Mouse (Mus musculus): ENCODE measurements at regions not wholly inside any gene's neighbourhood (a gene's known extent, or its start where the extent isn't known, plus 50 kb on each side); places are given as distances from the start of the nearest gene placed in this dataset.
A peak's percentile ranks its signal among the peaks of the same experiment; 100 is the strongest.

DNA sequence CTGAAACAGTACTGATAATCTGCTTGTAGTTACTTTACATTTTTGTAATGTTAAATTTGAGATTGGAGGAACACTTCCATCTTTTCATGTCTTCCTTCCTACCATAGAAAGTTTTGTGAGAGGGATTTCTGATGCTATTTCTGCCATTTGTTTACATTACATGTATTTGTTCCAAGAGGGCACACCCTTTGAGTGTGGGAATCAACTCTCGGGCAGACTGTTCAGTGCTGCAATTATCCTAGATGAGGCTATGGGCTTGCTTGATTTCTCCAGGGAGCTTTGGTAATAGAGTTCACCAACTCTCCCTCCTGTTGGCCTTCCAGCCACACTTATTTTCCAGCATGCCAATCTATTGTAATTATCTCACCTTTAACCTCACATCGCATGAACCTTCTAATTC is 52.4 kb downstream of the Gm13691 start:
- H3K4me3 ChIP-seq (replicated peaks), result no peak overlapping the region
- no peaks in the 10 kb centered on the region for H3K9me3 ChIP-seq (replicated peaks)
- ATAC-seq (ENCODE audit: low read depth), result no peak
- WGBS (ENCODE audit: insufficient replicate concordance), result 65% methylated on average over 2 of the region's 2 CpGs
- H3K9ac ChIP-seq, result no peak overlapping the region
- no peaks in the 10 kb centered on the region for H3K36me3 ChIP-seq
- H3K27me3 ChIP-seq, result no peaks in the 10 kb centered on the region
- no peak overlapping the region for H3K27ac ChIP-seq
- DNase-seq, result no peak
- H3K4me2 ChIP-seq, result no peak overlapping the region
- H3K4me1 ChIP-seq (replicated peaks), result no peaks in the 10 kb centered on the region

DNA sequence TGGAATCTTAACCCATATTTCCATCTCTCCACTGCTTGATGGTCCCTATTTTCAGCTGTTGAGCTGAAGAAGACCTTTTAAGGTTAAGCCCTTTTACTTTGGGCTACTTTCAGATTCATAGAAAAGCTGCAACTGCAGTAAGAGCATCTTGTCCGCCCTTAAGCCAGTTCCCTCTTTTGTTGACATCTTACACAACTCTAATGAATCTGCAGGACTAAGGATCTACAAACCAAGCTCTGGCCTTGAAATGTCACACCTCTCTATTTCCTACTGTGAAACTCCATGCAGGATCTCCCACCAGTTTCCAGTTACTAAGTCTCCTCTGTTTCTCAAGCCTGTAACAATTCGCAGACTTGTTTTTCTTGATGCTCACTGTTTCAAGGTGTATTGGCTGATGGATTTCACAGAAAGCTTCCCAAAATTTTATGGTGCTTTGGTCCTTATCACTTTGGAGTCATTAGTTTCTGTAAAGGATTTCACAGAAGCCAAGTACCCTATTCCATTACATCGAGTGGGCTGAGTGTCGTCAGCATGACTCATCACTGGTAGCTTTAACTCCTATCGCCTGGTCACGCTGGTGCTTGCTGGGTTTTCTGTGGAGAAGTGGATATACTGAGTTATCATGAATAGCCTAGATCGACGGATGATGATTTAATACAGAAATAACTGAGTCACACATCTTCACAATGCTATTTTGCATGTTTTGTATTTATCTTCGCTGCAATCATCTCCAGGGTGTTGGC is 58.2 kb downstream of the Gm13691 start:
- H3K9me3 ChIP-seq (replicated peaks), result no peaks in the 10 kb centered on the region
- H3K36me3 ChIP-seq, result no peaks in the 10 kb centered on the region
- H3K4me2 ChIP-seq, result no peak overlapping the region
- H3K4me1 ChIP-seq (replicated peaks), result peaks cover 35% of the 10 kb centered on the region
- DNase-seq (peak; percentile 15), ATAC-seq (ENCODE audit: low read depth) (no peak)
- H3K27ac ChIP-seq, result peak overlapping the region; percentile 70
- H3K4me3 ChIP-seq (replicated peaks), result no peak overlapping the region
- 62% methylated on average over 9 of the region's 9 CpGs for WGBS (ENCODE audit: insufficient replicate concordance)
- H3K9ac ChIP-seq, result no peak overlapping the region
- no peaks in the 10 kb centered on the region for H3K27me3 ChIP-seq

DNA sequence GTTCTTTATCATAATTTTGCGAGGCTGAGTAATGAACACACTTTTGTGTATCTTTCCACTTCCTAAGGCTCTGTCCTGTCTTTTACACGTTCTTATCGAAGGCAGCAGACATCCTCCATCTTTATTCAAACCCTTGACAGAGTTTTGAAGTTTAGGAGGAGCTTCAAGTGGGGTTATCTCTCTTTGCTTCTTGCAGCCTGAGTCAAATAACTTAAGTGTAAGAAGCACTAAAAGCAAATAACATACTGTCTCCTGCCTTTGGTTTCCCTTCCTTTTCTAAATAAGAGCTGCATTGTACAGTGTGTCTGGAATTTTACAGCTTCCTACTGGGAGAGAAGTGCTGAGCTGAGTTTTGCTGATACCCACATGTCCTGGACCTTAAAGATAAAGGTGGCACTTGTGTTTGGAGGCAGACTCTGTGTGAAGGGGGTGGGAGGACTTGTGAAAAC is 61.6 kb downstream of the Gm13691 start:
- no peak overlapping the region for H3K4me3 ChIP-seq (replicated peaks)
- peak overlapping the region; percentile 51; the same call in 1 of the 2 replicates for H3K9ac ChIP-seq
- 8% methylated on average over 3 of the region's 3 CpGs for WGBS (ENCODE audit: insufficient replicate concordance)
- peaks cover 35% of the 10 kb centered on the region for H3K4me1 ChIP-seq (replicated peaks)
- H3K27me3 ChIP-seq, result no peaks in the 10 kb centered on the region
- no peaks in the 10 kb centered on the region for H3K36me3 ChIP-seq
- H3K27ac ChIP-seq, result peak overlapping the region; percentile 97
- H3K4me2 ChIP-seq, result peak overlapping the region; percentile 40
- peak; percentile 99 for ATAC-seq (ENCODE audit: low read depth)
- no peaks in the 10 kb centered on the region for H3K9me3 ChIP-seq (replicated peaks)
- peak; percentile 74 for DNase-seq

DNA sequence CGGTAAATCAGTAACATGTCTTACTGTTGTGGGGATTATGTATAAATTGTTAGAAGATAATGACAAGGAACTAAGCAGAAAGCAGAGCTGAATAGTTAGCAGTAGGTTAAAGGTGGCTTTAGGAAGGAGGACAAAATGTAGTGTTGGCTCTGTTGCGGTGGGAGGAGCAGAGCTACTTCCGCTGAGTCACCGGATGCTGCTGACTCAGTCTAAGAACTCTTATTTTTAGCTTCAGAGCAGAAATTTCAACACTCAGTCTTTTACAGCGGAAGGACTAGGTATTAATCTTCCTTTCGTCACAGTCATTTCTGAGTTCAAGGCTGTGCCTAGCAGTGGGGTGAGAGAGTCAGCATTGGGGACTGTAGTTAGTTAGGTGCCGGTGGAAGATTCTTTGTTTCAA is 68.9 kb downstream of the Gm13691 start:
- Histone ChIP-seq H3K27ac (peak overlapping the region; percentile 91), H3K4me2 (peak overlapping the region; percentile 45), H3K4me3 (replicated peaks) (0 out of 2 replicates have a peak overlapping the region, but pooled peaks have one; percentile 16), H3K9ac (no peak overlapping the region), H3K9me3 (replicated peaks) (no peaks in the 10 kb centered on the region), H3K4me1 (replicated peaks) (peaks cover 15% of the 10 kb centered on the region), H3K27me3 (no peaks in the 10 kb centered on the region), H3K36me3 (no peaks in the 10 kb centered on the region)
- ATAC-seq (ENCODE audit: low read depth) (peak; percentile 94), DNase-seq (peak; percentile 54)
- WGBS (ENCODE audit: insufficient replicate concordance), result 36% methylated on average over 7 of the region's 7 CpGs

DNA sequence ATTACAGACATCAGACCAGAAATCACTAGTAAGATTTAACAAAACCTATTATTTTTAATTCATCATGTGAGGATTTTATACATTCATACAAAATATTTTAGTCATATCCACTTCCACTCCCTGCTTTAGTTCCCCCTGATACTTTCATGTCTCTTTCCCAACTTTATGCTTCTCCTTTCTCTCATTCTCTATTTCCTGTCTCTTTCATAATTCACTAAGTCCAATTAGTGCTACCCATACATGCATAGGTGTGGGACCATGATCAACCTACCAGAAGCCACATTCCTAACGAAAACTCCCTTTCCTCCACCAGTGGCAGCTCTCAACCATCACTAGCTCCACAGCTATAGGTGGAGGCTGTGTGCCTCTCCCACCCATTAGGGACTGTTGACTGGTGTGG is 70.9 kb downstream of the Gm13691 start:
- ATAC-seq (ENCODE audit: low read depth) (no peak), DNase-seq (no peak)
- H3K36me3 ChIP-seq, result no peaks in the 10 kb centered on the region
- H3K4me1 ChIP-seq (replicated peaks), result peaks cover 20% of the 10 kb centered on the region
- WGBS (ENCODE audit: insufficient replicate concordance), result 71% methylated on average over 1 of the region's 1 CpGs
- H3K4me2 ChIP-seq, result no peak overlapping the region
- H3K27ac ChIP-seq, result no peak overlapping the region
- H3K9ac ChIP-seq, result no peak overlapping the region
- H3K27me3 ChIP-seq, result no peaks in the 10 kb centered on the region
- H3K9me3 ChIP-seq (replicated peaks), result no peaks in the 10 kb centered on the region
- H3K4me3 ChIP-seq (replicated peaks), result no peak overlapping the region

DNA sequence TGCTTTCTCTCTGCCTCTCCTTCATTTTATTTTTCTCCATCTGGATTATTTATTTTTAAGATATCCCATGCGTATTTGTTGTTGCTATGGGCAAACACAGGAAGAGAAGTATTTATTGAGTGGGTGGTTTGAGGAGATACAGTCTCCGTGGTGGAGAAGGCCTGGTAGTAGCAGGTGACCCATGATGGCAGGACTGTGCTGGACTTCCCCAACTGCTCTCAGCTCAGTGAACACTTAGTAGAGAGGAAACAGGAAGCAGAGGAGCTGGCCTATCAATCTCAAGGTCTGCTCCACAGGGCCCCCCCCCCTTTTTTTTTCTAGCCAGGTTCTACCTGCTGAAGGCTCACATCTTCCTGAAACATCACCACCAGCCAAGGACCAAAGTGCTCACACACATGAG is 74.0 kb downstream of the Gm13691 start:
- no peaks in the 10 kb centered on the region for H3K27me3 ChIP-seq
- ATAC-seq (ENCODE audit: low read depth) (no peak), DNase-seq (no peak)
- no peak overlapping the region for H3K4me2 ChIP-seq
- no peaks in the 10 kb centered on the region for H3K9me3 ChIP-seq (replicated peaks)
- WGBS (ENCODE audit: insufficient replicate concordance), result 26% methylated on average over 2 of the region's 2 CpGs
- H3K36me3 ChIP-seq, result no peaks in the 10 kb centered on the region
- H3K9ac ChIP-seq, result no peak overlapping the region
- H3K4me3 ChIP-seq (replicated peaks), result no peak overlapping the region
- H3K4me1 ChIP-seq (replicated peaks), result peaks cover 14% of the 10 kb centered on the region
- H3K27ac ChIP-seq, result no peak overlapping the region

DNA sequence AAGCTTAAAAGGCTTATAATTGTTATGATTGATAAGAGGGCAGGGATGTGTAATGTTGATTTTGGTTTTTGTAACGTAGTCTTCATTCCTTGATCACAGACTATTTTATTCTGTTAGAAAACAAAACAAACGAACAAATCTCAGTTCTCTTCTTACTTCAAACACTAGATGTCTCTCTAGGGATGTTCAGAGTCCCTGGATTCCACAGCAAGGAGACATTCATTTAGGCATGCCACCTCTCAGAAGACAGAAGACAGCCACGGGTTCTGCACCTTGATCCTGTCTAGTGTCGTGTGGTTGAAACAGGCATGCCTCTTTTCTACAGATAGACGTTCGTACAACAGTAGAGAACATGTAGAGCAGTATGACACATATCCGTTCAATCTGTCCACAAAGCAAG is 74.7 kb downstream of the Gm13691 start:
- no peaks in the 10 kb centered on the region for H3K27me3 ChIP-seq
- H3K4me2 ChIP-seq, result no peak overlapping the region
- ATAC-seq (ENCODE audit: low read depth), result no peak

DNA sequence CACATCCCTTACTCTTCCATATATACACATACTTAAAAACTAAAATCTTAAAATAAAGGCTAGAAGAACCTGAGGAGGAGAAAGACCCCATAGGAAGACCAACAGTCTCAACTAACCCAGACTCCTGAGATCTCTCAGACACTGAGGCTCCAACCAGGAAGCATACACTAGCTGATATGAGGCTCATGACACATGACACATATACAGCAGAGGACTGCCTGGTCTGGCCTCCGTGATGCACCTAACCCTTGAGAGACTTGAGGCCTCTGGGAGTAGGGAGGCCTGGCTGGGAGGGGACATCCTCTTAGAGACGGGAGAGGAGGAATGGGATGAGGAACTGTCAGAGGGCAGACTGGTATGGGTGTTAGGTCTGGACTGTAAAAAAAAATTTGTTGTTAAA is 75.4 kb downstream of the Gm13691 start:
- ATAC-seq (ENCODE audit: low read depth) (peak; percentile 41), DNase-seq (no peak)
- Histone ChIP-seq H3K27ac (peak overlapping the region; percentile 30; the same call in 1 of the 2 replicates), H3K9me3 (replicated peaks) (no peaks in the 10 kb centered on the region), H3K9ac (no peak overlapping the region), H3K4me2 (no peak overlapping the region), H3K36me3 (no peaks in the 10 kb centered on the region), H3K27me3 (no peaks in the 10 kb centered on the region), H3K4me3 (replicated peaks) (no peak overlapping the region), H3K4me1 (replicated peaks) (peaks cover 8% of the 10 kb centered on the region)
- WGBS (ENCODE audit: insufficient replicate concordance), result 59% methylated on average over 2 of the region's 2 CpGs

More for the DNA sequence above, 74.7 kb downstream of the Gm13691 start:
- Histone ChIP-seq H3K4me3 (replicated peaks) (no peak overlapping the region), H3K36me3 (no peaks in the 10 kb centered on the region), H3K9me3 (replicated peaks) (no peaks in the 10 kb centered on the region), H3K27ac (no peak overlapping the region), H3K9ac (no peak overlapping the region), H3K4me1 (replicated peaks) (peaks cover 8% of the 10 kb centered on the region)
- no peak for DNase-seq
- 62% methylated on average over 7 of the region's 7 CpGs for WGBS (ENCODE audit: insufficient replicate concordance)

DNA sequence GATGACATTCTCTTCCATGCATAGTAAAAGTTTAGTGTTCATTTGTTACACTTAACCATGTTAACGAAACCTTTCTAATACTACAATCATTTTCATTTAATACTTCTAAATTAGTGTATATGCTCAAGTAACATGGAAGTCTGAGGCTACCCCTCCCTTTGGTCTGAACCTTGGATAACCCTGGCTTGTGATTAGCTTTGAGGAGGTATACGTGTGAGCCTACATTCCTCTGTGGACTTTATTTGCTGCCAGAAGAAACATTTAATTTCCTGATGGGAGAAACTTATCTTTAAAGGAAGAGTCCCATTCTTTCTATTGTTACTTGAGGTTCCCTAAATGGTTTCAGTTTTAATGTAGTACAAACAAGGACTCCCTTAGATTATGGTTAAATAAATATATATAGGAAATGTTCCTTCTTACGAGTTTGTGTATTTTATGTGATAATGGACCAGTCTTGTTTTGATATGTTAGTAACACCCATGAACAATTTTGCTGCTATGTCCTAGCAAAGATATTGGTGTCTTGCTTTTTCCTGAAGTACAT is 75.9 kb downstream of the Gm13691 start:
- DNase-seq (no peak), ATAC-seq (ENCODE audit: low read depth) (no peak)
- Histone ChIP-seq H3K4me2 (no peak overlapping the region), H3K27ac (no peak overlapping the region), H3K4me3 (replicated peaks) (no peak overlapping the region), H3K36me3 (no peaks in the 10 kb centered on the region), H3K27me3 (no peaks in the 10 kb centered on the region), H3K9me3 (replicated peaks) (no peaks in the 10 kb centered on the region), H3K4me1 (replicated peaks) (peaks cover 8% of the 10 kb centered on the region), H3K9ac (no peak overlapping the region)
- 69% methylated on average over 3 of the region's 3 CpGs for WGBS (ENCODE audit: insufficient replicate concordance)

DNA sequence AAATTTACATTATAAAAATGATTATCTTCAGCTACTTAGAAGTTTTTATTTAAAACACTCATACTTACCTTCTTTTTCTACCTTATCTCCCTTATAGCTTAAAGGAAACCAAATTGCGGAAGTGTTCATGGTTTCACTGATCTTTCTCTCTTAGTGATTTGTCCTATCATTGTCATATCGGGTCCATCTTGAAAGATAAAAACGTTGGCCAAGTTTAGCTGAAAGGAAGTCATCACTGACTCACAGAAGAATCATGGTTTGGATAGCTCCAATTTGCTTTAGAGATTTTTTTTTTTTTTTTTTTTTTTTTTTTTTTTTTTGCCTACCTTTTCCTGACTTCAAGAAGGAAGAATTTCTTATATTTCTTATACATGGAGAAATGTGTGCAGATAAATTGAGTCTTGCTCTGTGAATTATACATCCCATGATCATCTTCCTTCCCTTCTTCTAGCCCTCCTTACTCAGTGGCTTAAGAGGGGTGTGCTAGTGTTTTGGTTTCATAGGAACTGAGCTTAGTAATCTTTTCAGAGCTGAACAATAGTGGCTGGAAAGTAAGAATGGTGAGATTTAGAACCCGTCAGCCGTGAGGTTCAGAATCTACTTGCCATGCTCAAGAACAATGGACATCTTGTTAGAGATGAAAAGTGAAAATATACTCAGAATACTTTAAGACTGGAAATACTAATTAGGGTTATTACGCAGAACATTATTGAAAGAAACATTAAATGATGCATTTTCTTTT is 76.6 kb downstream of the Gm13691 start:
- ATAC-seq (ENCODE audit: low read depth) (no peak), DNase-seq (no peak)
- WGBS (ENCODE audit: insufficient replicate concordance), result 64% methylated on average over 6 of the region's 6 CpGs
- Histone ChIP-seq H3K27ac (no peak overlapping the region), H3K4me2 (no peak overlapping the region), H3K9ac (no peak overlapping the region), H3K4me1 (replicated peaks) (0 out of 2 replicates have a peak, but pooled peaks cover 5% of the 10 kb centered on the region), H3K4me3 (replicated peaks) (no peak overlapping the region), H3K27me3 (no peaks in the 10 kb centered on the region), H3K9me3 (replicated peaks) (no peaks in the 10 kb centered on the region), H3K36me3 (no peaks in the 10 kb centered on the region)

DNA sequence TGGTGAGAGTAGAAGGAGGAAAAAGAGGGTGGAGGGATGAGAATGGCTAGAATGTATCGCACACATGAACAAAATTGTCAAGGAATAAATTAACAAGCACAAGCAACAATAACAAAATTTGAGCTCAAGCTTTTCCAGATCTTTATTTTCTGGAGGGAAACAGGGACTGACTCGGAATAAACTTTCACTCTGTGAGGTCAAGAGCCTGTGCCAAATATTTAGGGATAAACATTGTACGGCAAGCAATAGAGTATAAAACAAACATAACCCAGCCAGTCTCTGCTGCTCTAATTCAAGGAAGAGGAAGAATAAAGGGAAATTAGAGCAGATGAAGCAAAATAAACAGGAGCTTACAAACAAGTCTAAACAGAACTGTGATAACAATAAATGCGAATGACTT is 78.3 kb downstream of the Gm13691 start:
- H3K4me2 ChIP-seq, result no peak overlapping the region
- no peaks in the 10 kb centered on the region for H3K36me3 ChIP-seq
- no peaks in the 10 kb centered on the region for H3K27me3 ChIP-seq
- H3K4me1 ChIP-seq (replicated peaks), result peaks cover 11% of the 10 kb centered on the region
- 77% methylated on average over 4 of the region's 4 CpGs for WGBS (ENCODE audit: insufficient replicate concordance)
- no peak overlapping the region for H3K4me3 ChIP-seq (replicated peaks)
- no peak overlapping the region for H3K27ac ChIP-seq
- H3K9me3 ChIP-seq (replicated peaks), result no peaks in the 10 kb centered on the region
- no peak for DNase-seq
- no peak overlapping the region for H3K9ac ChIP-seq
- no peak for ATAC-seq (ENCODE audit: low read depth)

All from liver, embryonic 13.5 days (tissue).